Mouse (Mus musculus): Measurements from ENCODE around the gene Dnajb3. TPM values are rescaled to one million over a fixed set of nuclear protein-coding genes. Genes with fewer than 3 reads are reported as not detected.
"Not testable (repeated sequence)": the region's sequence is repeated elsewhere in the genome, so short reads cannot be mapped to it uniquely, and the experiment has no call there.

Gene Dnajb3
- polyA plus RNA-seq, 1 experiment from 2014 or later = 10.8 TPM

DNA sequence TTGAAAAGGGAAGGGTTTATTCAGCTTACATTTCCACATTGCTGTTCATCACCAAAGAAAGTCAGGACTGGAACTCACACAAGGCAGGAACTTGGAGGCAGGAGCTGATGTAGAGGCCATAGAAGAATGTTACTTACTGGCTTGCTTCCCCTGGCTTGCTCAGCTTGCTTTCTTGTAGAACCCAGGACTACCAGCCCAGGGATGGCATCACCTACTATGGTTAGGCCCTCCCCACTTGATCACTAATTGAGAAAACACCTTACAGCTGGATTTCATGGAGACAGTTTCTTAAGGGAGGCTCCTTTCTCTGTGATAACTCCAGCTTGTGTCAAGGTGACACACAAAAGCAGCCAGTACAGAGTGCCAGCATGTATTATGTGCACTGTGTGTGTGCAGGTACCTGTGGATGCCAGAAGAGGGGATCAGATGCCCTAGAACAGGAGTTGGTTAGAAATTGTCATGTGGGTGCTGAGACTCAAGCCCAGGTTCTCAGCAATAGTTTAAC, 17.5 kb upstream of the Dnajb3 start:
- not testable (repeated sequence) for H3K4me3 ChIP-seq (replicated peaks); ATAC-seq (ENCODE audit: insufficient number of reproducible peaks, low FRiP score, low TSS enrichment, low read depth); H3K4me2 ChIP-seq (replicated peaks); H3K9ac ChIP-seq; H3K27me3 ChIP-seq; H3K27ac ChIP-seq (replicated peaks); H3K36me3 ChIP-seq; H3K4me1 ChIP-seq
- H3K9me3 ChIP-seq (replicated peaks) = peaks cover 25% of the 10 kb centered on the region

DNA sequence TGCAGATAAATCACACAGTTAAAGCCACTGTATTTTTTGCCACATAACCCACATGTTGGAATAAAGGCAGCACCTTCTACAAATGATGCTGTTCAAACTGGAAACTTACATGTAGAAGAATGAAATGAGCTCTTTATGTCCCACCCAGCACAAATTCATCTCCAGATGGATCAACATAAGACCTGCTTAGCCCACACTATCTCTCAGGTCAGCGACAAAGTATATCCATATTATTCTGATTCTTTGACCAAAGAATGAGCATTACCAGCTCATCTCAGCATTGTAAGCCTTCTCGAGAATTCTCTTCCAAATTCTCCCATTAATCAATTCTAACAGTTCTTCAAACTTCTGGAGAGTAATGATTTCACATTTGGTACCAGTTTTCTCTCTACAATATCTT, 16.6 kb upstream of the Dnajb3 start:
- no peak overlapping the region for H3K4me3 ChIP-seq (replicated peaks)
- no peaks in the 10 kb centered on the region for H3K27me3 ChIP-seq
- no peak for ATAC-seq (ENCODE audit: insufficient number of reproducible peaks, low FRiP score, low TSS enrichment, low read depth)
- H3K36me3 ChIP-seq = no peaks in the 10 kb centered on the region
- no peak overlapping the region for H3K27ac ChIP-seq (replicated peaks)
- WGBS = 44% methylated on average over 2 of the region's 2 CpGs
- H3K9ac ChIP-seq = no peak overlapping the region
- no peaks in the 10 kb centered on the region for H3K4me1 ChIP-seq
- peaks cover 23% of the 10 kb centered on the region for H3K9me3 ChIP-seq (replicated peaks)
- no peak overlapping the region for H3K4me2 ChIP-seq (replicated peaks)

DNA sequence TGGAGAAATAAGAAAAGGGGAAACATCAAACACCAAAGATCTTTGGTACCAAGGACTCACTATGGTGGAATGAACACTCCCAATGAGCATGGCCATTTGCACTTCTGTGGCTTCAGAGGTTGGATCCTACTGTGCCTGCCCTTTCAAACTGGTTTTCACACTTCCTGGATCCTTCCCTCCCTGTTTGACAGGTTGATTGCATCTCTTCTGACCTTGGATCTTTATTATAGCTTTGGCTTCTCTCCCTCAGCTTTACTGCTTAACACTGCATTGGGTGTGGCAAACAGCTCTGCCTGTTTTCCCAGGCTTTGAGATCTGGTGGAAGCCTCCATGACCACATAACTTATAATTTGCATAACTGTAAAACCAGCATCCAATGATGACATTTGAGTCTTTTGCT, 14.8 kb upstream of the Dnajb3 start:
- Histone ChIP-seq H3K36me3 (no peaks in the 10 kb centered on the region), H3K9me3 (replicated peaks) (peaks cover 17% of the 10 kb centered on the region), H3K27me3 (no peaks in the 10 kb centered on the region), H3K9ac (no peak overlapping the region), H3K4me3 (replicated peaks) (no peak overlapping the region), H3K4me2 (replicated peaks) (no peak overlapping the region), H3K27ac (replicated peaks) (no peak overlapping the region), H3K4me1 (no peaks in the 10 kb centered on the region)
- ATAC-seq (ENCODE audit: insufficient number of reproducible peaks, low FRiP score, low TSS enrichment, low read depth) = no peak

DNA sequence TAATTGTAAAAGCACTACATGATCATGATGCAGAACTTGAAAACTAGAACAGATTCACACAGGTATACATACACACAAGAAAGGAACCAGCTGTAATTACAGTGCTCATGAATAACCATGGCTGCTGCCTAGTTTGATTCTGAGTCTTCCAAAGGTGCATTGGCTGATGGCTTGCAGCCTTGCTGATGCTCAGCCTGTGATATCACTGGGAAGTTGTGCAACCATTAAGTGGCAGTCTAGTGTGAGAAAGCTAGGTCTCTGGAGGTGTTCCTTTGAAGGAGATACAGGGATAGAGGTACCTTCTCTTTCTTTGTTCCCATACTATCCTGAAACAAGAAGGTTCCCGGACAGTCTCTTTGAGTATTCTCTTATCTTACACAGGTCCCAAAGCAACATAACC, 13.5 kb upstream of the Dnajb3 start:
- no peaks in the 10 kb centered on the region for H3K4me1 ChIP-seq
- 16% methylated on average over 1 of the region's 1 CpGs for WGBS

DNA sequence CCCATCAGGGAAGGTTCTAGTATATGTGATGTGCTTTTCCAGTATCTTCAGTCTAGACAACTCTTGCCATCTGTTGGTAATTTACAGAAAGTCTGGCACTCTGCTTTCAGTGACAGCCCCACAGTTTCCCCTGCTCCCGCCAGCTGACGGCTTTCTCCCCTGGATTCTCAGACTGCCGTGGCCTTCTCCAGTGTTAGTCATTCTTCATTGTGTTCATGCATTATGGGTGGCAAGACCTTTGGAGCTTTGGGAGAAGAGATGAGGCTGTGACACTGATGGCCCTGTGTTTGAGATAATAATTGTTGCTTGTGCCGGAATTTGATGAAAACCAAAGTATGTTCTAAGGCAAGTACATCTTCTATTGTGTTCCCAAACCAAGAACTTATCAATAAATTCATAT, 13.0 kb upstream of the Dnajb3 start:
- Histone ChIP-seq H3K4me1 (no peaks in the 10 kb centered on the region), H3K4me3 (replicated peaks) (no peak overlapping the region), H3K9ac (no peak overlapping the region), H3K9me3 (replicated peaks) (peaks cover 32% of the 10 kb centered on the region), H3K27me3 (no peaks in the 10 kb centered on the region), H3K36me3 (no peaks in the 10 kb centered on the region), H3K27ac (replicated peaks) (no peak overlapping the region), H3K4me2 (replicated peaks) (no peak overlapping the region)
- no peak for ATAC-seq (ENCODE audit: insufficient number of reproducible peaks, low FRiP score, low TSS enrichment, low read depth)
- WGBS = 45% methylated on average over 4 of the region's 4 CpGs

More for the DNA sequence above, 13.5 kb upstream of the Dnajb3 start:
- H3K9me3 ChIP-seq (replicated peaks) = peaks cover 27% of the 10 kb centered on the region
- no peaks in the 10 kb centered on the region for H3K36me3 ChIP-seq
- ATAC-seq (ENCODE audit: insufficient number of reproducible peaks, low FRiP score, low TSS enrichment, low read depth) = no peak
- H3K27ac ChIP-seq (replicated peaks) = no peak overlapping the region
- no peak overlapping the region for H3K4me3 ChIP-seq (replicated peaks)
- H3K4me2 ChIP-seq (replicated peaks) = no peak overlapping the region
- no peaks in the 10 kb centered on the region for H3K27me3 ChIP-seq
- no peak overlapping the region for H3K9ac ChIP-seq

DNA sequence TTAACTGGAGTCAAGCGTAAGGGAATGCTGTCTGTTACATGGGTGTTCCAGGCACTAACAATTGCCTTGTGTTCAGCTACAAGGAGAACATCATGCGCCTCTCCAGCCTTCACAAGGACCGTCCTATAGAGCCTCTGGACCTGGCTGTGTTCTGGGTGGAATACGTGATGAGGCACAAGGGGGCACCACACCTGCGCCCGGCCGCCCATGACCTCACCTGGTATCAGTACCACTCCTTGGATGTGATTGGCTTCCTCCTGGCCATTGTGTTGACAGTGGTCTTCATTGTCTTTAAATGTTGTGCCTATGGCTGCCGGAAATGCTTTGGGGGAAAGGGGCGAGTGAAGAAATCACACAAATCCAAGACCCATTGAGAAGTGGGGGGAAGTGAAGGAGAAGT, 12.5 kb upstream of the Dnajb3 start:
- no peak overlapping the region for H3K4me2 ChIP-seq (replicated peaks)
- no peak overlapping the region for H3K9ac ChIP-seq
- no peak overlapping the region for H3K27ac ChIP-seq (replicated peaks)
- H3K4me3 ChIP-seq (replicated peaks) = no peak overlapping the region
- no peak for ATAC-seq (ENCODE audit: insufficient number of reproducible peaks, low FRiP score, low TSS enrichment, low read depth)
- 73% methylated on average over 9 of the region's 9 CpGs for WGBS
- no peaks in the 10 kb centered on the region for H3K36me3 ChIP-seq
- H3K9me3 ChIP-seq (replicated peaks) = peaks cover 37% of the 10 kb centered on the region
- H3K4me1 ChIP-seq = no peaks in the 10 kb centered on the region
- no peaks in the 10 kb centered on the region for H3K27me3 ChIP-seq

DNA sequence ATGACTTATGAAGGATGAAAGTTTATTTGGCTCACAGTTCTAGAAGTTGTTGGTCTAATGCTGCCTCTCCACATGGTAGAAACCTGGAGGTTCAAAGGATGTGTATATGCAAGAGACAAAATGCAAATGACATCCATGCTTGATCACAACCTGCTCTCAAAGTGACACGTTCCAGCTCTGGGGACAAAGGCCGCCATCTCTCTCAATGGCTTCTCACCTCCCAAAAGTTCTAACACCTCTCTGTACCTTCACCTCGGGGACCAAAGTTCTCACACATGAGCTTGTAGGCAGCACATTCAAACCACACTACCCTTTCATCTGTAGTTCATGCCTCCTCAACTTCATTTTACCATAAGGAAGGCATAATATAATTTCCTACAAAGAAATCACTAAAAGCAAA, 12.0 kb upstream of the Dnajb3 start:
- Histone ChIP-seq H3K27ac (replicated peaks) (no peak overlapping the region), H3K4me1 (no peaks in the 10 kb centered on the region), H3K4me2 (replicated peaks) (no peak overlapping the region), H3K27me3 (no peaks in the 10 kb centered on the region), H3K4me3 (replicated peaks) (no peak overlapping the region), H3K9me3 (replicated peaks) (peaks cover 42% of the 10 kb centered on the region), H3K9ac (no peak overlapping the region), H3K36me3 (no peaks in the 10 kb centered on the region)
- WGBS = 37% methylated on average over 3 of the region's 3 CpGs
- no peak for ATAC-seq (ENCODE audit: insufficient number of reproducible peaks, low FRiP score, low TSS enrichment, low read depth)

DNA sequence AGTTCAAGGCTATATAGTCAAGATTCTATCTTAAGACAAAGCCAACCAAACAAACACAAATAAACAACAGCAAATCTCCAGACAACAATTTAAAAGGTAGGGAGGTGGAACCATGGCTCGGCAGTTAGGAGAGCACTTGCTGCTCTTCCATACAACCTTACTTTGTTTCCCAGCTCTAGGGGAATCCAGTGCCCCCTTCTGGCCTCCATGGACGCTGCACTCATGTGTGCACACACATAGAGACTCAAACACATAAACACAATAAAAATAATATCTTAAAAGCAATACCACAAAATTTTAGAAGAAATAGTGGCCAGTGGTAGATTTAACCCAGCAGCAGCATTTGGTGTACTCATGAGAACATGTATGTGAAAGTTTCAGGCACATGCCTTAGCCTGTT, 11.6 kb upstream of the Dnajb3 start:
- no peaks in the 10 kb centered on the region for H3K27me3 ChIP-seq
- ATAC-seq (ENCODE audit: insufficient number of reproducible peaks, low FRiP score, low TSS enrichment, low read depth) = no peak
- H3K27ac ChIP-seq (replicated peaks) = no peak overlapping the region
- no peaks in the 10 kb centered on the region for H3K4me1 ChIP-seq
- 56% methylated on average over 2 of the region's 2 CpGs for WGBS
- H3K9me3 ChIP-seq (replicated peaks) = peaks cover 46% of the 10 kb centered on the region
- H3K36me3 ChIP-seq = no peaks in the 10 kb centered on the region
- H3K9ac ChIP-seq = no peak overlapping the region
- H3K4me3 ChIP-seq (replicated peaks) = no peak overlapping the region
- H3K4me2 ChIP-seq (replicated peaks) = no peak overlapping the region

DNA sequence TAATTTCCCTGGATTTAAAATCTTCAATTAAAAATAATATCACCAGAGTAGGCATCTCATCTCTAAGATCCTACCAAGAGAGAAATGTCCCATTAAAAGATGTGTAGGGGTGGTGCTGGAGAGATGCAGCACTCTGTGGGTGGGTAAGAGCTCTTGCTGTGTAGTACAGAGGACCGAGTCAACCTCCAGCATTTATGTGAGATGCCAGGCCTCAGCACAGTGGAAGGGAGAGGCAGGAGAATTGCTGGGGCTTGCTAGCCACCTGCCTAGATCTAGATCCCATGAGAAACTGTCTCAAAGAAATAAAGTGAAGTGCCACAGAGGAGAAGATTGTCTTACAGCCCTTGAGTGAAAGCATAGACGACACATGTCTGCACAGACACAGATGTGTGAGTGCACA, 11.0 kb upstream of the Dnajb3 start:
- no peak overlapping the region for H3K9ac ChIP-seq

DNA sequence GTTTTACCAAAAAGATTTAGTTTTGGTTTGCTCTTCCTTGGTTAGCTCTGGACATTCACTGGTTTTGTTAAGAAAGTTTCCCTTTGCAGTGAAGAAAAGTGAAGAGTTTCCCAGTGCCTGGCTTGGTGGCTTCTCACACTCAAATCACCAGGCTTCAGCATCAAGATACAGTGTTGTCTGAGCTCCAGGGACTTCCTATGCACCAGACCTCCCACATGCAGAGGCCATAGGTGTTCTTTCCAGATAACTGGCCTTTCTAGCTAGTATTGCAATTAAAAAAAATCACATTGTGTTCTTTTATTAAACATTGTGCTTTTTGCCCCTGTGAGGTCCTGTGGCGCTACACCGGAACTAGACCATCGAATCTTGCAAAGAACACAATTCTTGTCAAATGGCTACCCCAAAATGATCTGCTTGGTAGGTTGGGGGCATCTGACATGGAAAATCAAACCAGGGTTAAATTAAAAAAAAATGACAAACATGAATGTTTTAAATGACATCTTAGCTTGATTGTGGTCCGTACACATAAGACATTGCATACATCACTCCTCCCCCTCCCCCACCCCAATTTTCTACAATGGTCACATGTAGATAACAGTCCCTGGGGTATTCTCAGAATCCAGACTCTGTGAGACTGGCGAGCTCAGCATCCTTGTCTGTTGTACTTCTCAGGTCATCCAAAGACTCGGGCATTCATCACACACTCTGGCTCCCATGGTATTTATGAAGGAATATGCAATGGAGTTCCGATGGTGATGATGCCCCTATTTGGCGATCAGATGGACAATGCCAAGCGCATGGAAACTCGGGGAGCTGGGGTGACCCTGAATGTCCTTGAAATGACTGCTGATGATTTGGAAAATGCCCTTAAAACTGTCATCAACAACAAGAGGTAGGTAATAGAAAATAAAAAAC, 10.1 kb upstream of the Dnajb3 start:
- peaks cover 55% of the 10 kb centered on the region for H3K9me3 ChIP-seq (replicated peaks)
- H3K4me3 ChIP-seq (replicated peaks) = no peak overlapping the region
- WGBS = 69% methylated on average over 10 of the region's 10 CpGs
- H3K36me3 ChIP-seq = no peaks in the 10 kb centered on the region
- no peaks in the 10 kb centered on the region for H3K4me1 ChIP-seq
- ATAC-seq (ENCODE audit: insufficient number of reproducible peaks, low FRiP score, low TSS enrichment, low read depth) = no peak
- H3K4me2 ChIP-seq (replicated peaks) = no peak overlapping the region
- no peak overlapping the region for H3K27ac ChIP-seq (replicated peaks)
- H3K9ac ChIP-seq = no peak overlapping the region
- no peaks in the 10 kb centered on the region for H3K27me3 ChIP-seq

More for the DNA sequence above, 11.0 kb upstream of the Dnajb3 start:
- no peak for ATAC-seq (ENCODE audit: insufficient number of reproducible peaks, low FRiP score, low TSS enrichment, low read depth)
- Histone ChIP-seq H3K4me3 (replicated peaks) (no peak overlapping the region), H3K27ac (replicated peaks) (no peak overlapping the region), H3K4me2 (replicated peaks) (no peak overlapping the region), H3K36me3 (no peaks in the 10 kb centered on the region), H3K4me1 (no peaks in the 10 kb centered on the region), H3K27me3 (no peaks in the 10 kb centered on the region), H3K9me3 (replicated peaks) (peaks cover 52% of the 10 kb centered on the region)
- 48% methylated on average over 2 of the region's 2 CpGs for WGBS

DNA sequence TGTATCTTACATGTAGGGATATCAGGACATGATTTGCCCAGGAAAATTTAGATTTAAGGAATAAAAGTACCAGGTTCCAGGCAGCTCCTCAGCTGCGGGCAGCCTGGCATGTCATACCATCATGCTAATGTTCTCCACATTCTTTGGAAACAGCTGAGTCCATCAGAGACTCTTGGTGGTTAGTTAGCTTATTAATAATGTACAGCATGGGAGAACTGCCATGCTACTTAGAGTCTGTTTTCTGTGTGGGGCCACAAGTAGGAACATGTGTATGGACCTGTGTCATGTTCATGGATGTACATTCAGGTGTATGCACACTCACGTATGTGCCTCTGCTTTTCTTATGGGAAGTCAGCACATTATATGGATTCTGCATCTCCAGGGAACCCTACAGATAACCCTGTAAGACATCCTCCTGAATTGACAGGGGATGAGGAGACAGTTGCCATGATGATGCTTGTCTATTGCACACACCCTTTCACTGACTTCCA, 8.9 kb upstream of the Dnajb3 start:
- Histone ChIP-seq H3K27ac (replicated peaks) (no peak overlapping the region), H3K9me3 (replicated peaks) (peaks cover 55% of the 10 kb centered on the region), H3K27me3 (no peaks in the 10 kb centered on the region), H3K4me2 (replicated peaks) (no peak overlapping the region), H3K4me3 (replicated peaks) (no peak overlapping the region), H3K36me3 (no peaks in the 10 kb centered on the region), H3K4me1 (no peaks in the 10 kb centered on the region), H3K9ac (no peak overlapping the region)
- WGBS = 77% methylated on average over 2 of the region's 2 CpGs
- 0 out of 2 replicates have a peak, but pooled peaks have one; percentile 5 for ATAC-seq (ENCODE audit: insufficient number of reproducible peaks, low FRiP score, low TSS enrichment, low read depth)
